Mouse (Mus musculus): ENCODE results near the gene Top3a.

DNA sequence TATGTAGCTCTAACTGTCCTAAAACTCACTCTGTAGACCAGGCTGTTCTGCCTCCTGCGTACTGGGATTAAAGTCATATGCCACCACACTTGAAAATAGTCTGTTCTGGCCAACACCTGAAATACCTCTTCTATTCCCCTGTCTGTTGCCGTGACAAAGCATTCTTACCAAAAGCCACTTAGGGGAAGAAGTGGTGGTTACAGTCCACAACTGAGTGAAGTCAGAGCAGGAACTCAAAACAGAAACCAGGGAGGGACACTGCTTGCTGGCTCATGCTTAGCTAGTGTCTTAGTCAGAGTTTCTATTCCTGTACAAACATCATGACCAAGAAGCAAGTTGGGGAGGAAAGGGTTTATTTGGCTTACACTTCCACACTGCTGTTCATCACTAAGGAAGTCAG, 7.8 kb downstream of the Top3a start:
- TF ChIP-seq TAL1 (IDR thresholded peaks at IDR 0.05; ENCODE audit: low read length) (no peak), GATA1 (IDR thresholded peaks at IDR 0.05; ENCODE audit: low read length) (no peak)
